Mouse (Mus musculus): ENCODE data around the gene Olfr111.
"Not testable (repeated sequence)": the region's sequence is repeated elsewhere in the genome, so short reads cannot be mapped to it uniquely, and the experiment has no call there.

Gene Olfr111

GRCm38 (mm10) chr17:37507730-37508129, at the start of gene Olfr111:
Gene Olfr111 (plus strand): TSS chr17:37508030.
- no peak for DNase-seq

GRCm38 (mm10) chr17:37458616-37459015, 49.2 kb upstream of the Olfr111 start, which contains the start of gene Olfr109:
Gene Olfr109 (plus strand): TSS chr17:37458916.
- DNase-seq, result no peak

- no peak for DNase-seq
Measured at GRCm38 (mm10) chr17:37483452-37483851, 24.4 kb upstream of the Olfr111 start, which contains the start of gene H2-M2. Gene H2-M2 (minus strand): TSS chr17:37483552.

- DNase-seq, result no peak
Measured at GRCm38 (mm10) chr17:37491930-37492518, 15.8 kb upstream of the Olfr111 start, which contains the start of gene Olfr110. Gene Olfr110 (plus strand): TSS chr17:37492468.

- DNase-seq, result not testable (repeated sequence)
Measured at GRCm38 (mm10) chr17:37524612-37525011, 16.8 kb downstream of the Olfr111 start.

GRCm38 (mm10) chr17:37525427-37525826, 17.6 kb downstream of the Olfr111 start:
- DNase-seq, result not testable (repeated sequence)

GRCm38 (mm10) chr17:37535173-37535572, 27.3 kb downstream of the Olfr111 start:
- DNase-seq, result no peak

- DNase-seq, result not testable (repeated sequence)
Measured at GRCm38 (mm10) chr17:37538416-37538815, 30.6 kb downstream of the Olfr111 start.

- DNase-seq, result no peak
Measured at GRCm38 (mm10) chr17:37541454-37542119, 33.8 kb downstream of the Olfr111 start.

GRCm38 (mm10) chr17:37543800-37544435, 36.1 kb downstream of the Olfr111 start:
- no peak for DNase-seq

- no peak for DNase-seq
Measured at GRCm38 (mm10) chr17:37558913-37559615, 51.2 kb downstream of the Olfr111 start.

GRCm38 (mm10) chr17:37569351-37569750, 61.5 kb downstream of the Olfr111 start, which contains the start of gene Olfr112:
Gene Olfr112 (minus strand): TSS chr17:37569451.
- no peak for DNase-seq

- DNase-seq, result no peak
Measured at GRCm38 (mm10) chr17:37577563-37577962, 69.7 kb downstream of the Olfr111 start, which contains the start of gene Olfr113. Gene Olfr113 (minus strand): TSS chr17:37577663.
